Mouse (Mus musculus): ENCODE measurements around the gene Cad.

The Cad gene

GRCm38 (mm10) chr5:31071821-31072220 lies 17.2 kb downstream of the Cad start:
- no peak for DNase-seq

GRCm38 (mm10) chr5:31073176-31073575 lies 18.6 kb downstream of the Cad start:
- DNase-seq: no peak

- no peak for DNase-seq
Measured at GRCm38 (mm10) chr5:31076346-31076745, 21.8 kb downstream of the Cad start.

- DNase-seq: peak; percentile 42
Measured at GRCm38 (mm10) chr5:31080059-31080794, 25.6 kb downstream of the Cad start.

GRCm38 (mm10) chr5:31080795-31081164 lies 26.2 kb downstream of the Cad start:
- DNase-seq: no peak

GRCm38 (mm10) chr5:31081386-31081785 lies 26.8 kb downstream of the Cad start:
- peak; percentile 64 for DNase-seq

- peak; percentile 80 for DNase-seq
Measured at GRCm38 (mm10) chr5:31082355-31082754, 27.8 kb downstream of the Cad start.

- DNase-seq: peak; percentile 49
Measured at GRCm38 (mm10) chr5:31082935-31083625, 28.5 kb downstream of the Cad start.

GRCm38 (mm10) chr5:31083949-31084348 lies 29.4 kb downstream of the Cad start:
- DNase-seq: no peak

- DNase-seq: no peak
Measured at GRCm38 (mm10) chr5:31086606-31087005, 32.0 kb downstream of the Cad start.

GRCm38 (mm10) chr5:31087131-31087530 lies 32.6 kb downstream of the Cad start:
- no peak for DNase-seq

- no peak for DNase-seq
Measured at GRCm38 (mm10) chr5:31092231-31092975, 37.8 kb downstream of the Cad start.

- peak; percentile 39 for DNase-seq
Measured at GRCm38 (mm10) chr5:31093151-31094041, 38.8 kb downstream of the Cad start.

- no peak for DNase-seq
Measured at GRCm38 (mm10) chr5:31094100-31094798, 39.7 kb downstream of the Cad start.

GRCm38 (mm10) chr5:31094799-31095691 lies 40.5 kb downstream of the Cad start:
- peak; percentile 84 for DNase-seq

- no peak for DNase-seq
Measured at GRCm38 (mm10) chr5:31095711-31096480, 41.3 kb downstream of the Cad start.

GRCm38 (mm10) chr5:31105814-31106335 lies 51.3 kb downstream of the Cad start, which contains the start of gene Dnajc5g:
TSS of gene Dnajc5g (plus strand) at chr5:31106285.
- DNase-seq: no peak

GRCm38 (mm10) chr5:31108000-31108490 lies 53.5 kb downstream of the Cad start, which contains the start of gene Slc30a3:
TSS of gene Slc30a3 (minus strand) at chr5:31108237.
- no peak for DNase-seq

GRCm38 (mm10) chr5:31110781-31111180 lies 56.2 kb downstream of the Cad start:
- DNase-seq: peak; percentile 26

Measured in lung, postnatal 36 days (tissue).